Mouse (Mus musculus) embryo, embryonic 11.5 days (tissue): ENCODE data around the gene Pnpla8.

Source experiments
- DNase-seq: peaks from one replicate; pipeline ENCODE4 v3.0.0-alpha.2; 2012; ENCODE audit warnings: low read depth, low spot score

The Pnpla8 gene

DNA sequence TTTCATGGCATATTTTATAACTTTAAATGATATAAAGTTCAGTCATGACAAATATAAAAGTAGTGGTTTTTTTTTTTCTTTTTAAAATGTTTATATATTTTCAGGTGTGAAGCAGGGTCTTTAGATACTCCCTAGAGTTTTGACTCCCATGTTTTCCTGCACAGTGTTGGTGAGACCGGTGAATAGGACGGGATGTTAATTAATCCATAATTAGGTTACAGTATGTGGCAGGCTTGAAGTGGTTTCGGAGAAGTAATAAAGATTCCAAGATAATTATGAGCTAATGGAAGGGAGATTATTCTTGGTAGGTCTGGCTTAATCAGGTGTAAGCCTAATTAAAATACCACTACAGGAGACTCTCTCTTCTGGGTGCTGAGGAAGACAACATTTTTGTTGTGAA is 125.0 kb downstream of the Pnpla8 start:
- no peak for DNase-seq

DNA sequence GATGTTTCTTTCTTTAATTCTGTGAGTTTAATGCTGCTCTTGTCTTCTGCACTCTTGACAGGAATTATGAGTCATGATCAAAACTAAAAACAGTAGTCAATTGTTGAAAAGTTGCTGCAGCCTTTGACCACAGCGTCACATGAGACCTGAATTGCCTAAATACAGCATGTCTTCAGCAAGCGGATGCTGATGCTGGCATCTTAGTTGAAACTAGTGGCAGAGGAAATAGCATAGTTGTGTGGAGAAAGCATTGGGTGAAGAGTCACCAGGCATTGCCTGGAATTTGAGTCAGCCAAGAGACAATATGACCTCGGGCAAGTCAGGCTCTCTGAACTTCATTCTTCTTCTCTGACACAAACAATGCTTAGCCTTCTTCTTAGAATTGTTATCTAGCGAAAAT is 133.9 kb downstream of the Pnpla8 start:
- no peak for DNase-seq

DNA sequence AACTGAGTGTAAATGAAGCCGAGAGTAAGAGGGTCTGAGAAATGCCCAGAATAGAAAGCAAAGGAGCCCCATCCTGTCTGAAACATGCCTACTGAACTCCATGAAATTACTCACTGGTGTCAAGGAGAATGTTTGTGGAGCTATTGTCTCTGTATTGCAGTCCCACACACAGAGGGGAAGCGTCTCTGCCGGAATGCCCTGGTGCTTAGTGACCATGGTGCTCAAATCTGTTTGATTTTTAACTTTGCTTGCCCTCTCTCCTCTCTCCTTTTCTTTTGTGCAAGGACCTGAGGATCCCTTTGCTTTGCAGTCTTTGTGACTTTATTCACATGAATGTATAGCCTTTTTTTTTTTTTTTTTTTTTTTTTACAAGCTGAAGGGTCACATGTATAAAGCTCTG is 136.3 kb downstream of the Pnpla8 start:
- no peak for DNase-seq

DNA sequence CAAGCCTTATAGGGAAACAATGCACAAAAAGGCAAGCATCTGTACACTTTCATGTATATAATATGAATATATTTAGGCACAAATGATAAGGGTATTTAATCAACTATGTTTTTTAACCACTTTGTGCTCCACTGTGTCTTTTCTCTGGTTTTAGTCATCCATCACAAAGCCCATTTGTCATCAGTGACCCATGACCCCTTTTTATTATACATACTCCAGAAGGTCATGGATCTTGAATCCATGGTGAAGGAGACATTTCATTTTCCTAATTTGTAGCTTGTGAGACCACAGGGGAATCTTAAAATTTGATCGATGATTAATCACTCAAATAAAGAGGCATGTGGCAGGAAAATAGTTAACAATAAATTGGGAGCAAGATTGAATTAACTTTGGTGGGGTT is 136.7 kb downstream of the Pnpla8 start:
- DNase-seq: no peak

DNA sequence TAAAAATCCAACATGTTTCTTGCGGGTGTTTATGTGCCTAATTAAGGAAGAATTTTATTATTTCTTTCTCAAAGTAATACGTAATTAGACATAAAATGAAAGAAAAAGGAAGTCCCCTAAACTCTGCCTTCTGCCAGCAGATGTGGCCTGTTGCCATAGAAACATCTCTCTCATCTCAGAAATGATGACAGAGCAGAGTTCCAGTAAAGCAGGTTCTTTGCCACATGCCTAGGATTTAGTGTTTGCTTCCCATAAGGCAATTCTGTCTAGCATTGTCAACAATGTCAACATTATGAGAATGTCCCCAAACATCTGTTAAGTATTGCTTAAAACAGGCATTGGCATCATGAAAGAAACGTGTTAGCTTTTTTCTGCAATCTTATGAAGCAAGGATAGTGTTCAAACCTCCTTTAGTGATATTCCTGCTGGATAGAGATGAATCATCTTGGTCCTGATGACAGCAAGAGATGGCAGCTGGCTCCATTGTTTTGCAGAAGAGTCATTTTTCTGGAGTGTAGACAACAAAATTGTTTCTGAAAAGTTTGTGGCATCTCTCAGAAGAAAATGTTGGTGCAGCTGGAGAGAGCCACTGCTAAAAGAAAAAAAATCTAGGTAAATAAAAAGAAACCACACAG is 150.0 kb downstream of the Pnpla8 start:
- DNase-seq: no peak
